Mouse (Mus musculus) adipocyte (in vitro differentiated cells): ENCODE measurements around the gene Rps8.
"Not testable (repeated sequence)": the region's sequence is repeated elsewhere in the genome, so short reads cannot be mapped to it uniquely, and the experiment has no call there.

Experiments used
- DNase-seq: peaks from one replicate; pipeline ENCODE4 v3.0.0-alpha.2; 2016; ENCODE audit warnings: low spot score

The Rps8 gene

DNA sequence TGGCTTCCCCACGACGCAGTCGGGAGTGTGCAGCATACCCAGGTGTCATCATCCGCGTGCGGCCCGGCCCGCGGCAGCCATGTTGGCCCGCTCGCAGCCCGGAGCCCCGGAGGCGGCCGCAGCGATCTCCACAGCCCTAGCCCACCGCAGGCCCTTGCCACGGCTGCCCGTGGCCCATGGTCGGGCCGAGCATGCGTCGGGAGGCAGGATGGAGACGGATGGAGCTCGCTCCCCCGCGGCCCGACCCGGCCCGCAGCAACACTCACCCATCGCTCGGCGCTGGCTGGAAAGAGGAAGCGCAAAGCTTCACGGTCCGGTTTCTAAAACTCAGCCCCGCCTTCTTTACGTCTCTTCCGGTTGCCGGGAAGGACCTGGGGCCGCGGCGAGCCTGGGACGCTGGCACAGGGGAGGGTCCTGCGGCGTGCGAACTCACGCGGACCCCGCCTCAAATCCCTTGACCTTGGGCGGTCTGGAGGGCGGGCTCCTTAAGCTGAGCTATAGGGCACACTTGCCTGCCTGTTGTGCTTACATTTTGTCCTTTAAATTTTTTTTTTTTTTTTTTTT, at the start of gene Rps8:
TSS of gene Rps8 (minus strand) at position 452 of the 564 bp plus-strand sequence.
- DNase-seq, result peak; percentile 88

DNA sequence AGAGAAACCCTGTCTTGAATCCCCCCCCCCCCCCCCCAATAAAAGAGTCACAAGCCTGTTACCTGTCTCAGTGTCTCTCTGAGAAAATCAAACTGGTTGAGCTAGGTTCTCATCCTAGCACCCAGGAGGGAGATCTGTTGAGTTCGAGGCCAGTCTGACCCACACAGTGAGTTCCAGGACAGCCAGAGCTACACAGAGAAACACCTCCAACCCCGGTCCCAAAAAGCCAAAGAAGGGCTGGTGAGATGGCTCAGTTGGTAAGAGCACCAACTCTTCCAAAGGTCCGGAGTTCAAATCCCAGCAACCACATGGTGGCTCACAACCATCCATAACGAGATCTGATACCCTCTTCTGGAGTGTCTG, 46.9 kb upstream of the Rps8 start:
- no peak for DNase-seq

DNA sequence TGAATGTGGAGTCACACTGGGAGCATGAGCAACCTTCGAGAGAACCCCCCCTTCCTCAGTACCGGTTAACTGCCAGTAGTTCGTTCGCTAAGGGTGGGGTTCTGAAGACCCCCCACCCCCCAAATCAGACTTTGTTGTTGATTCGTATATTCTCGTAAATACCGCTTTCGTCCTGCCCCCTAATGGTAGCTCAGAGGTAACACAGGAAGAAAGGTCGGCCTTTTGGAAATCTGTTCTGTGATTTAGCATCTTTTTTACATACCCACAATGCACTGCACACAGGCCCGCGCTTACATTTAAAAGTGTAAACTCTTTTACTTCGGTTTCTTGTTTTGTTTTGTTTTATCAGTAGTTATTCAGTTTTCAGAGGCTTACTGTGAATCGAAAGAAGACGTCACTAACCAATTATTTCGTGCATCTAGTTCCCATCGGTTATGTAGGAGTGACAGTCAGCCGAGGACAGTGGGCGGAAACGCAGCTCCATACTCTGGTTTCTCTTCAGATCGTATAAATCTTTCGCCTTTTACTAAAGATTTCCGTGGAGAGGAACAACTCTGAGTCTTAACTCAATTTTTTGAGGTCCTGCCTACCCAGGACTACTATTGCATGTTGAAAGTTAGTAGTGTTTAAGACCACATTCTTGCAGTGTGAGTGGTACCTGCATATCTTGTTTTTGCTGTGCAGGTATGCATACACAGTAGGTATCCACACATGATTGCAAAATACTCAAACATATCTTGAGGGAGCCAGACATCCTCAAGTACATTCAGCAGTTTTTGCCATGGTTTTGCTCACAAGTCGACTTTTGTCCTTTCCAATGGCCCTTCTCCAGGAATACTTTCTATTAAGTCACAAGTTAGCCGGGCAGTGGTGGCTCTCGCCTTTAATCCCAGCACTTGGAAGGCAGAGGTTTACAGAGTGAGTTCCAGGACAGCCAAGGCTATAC, 46.3 kb upstream of the Rps8 start:
- DNase-seq, result peak; percentile 65

DNA sequence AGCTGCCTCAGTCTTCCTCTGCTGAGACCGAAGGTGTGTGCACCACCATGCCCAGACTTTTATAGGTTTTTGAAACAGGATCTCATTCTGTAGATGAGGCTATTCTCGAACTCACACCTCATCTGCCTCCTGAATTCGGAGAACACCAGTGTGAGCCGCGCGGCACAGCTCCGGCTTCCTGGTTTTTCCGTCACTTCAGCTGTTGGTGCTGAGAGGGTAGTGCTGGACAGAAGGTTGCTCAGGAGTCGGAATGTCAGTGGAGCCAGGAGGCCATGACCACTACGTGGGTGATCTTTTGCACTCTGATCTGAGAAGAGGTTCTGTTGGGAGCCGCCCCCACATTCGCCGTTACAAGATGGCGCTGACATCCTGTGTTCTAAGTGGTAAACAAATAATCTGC, 35.8 kb upstream of the Rps8 start:
- DNase-seq, result no peak

DNA sequence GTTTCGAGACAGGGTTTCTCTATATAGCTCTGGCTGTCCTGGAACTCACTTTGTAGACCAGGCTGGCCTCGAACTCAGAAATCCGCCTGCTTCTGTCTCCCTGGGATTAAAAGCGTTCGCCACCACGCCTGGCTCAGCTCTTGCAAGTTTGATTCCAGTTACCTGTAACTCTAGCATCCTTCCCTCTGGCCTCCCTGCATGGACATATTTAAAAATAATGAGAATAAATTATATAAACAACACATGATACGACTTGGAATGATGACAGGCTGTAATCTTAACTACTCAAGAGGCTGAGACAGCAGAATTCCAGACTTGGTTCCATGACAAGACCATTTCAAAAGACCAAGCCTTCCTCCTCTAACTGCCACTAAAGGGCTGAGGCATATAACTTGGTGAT, 34.6 kb upstream of the Rps8 start:
- DNase-seq, result peak; percentile 56

DNA sequence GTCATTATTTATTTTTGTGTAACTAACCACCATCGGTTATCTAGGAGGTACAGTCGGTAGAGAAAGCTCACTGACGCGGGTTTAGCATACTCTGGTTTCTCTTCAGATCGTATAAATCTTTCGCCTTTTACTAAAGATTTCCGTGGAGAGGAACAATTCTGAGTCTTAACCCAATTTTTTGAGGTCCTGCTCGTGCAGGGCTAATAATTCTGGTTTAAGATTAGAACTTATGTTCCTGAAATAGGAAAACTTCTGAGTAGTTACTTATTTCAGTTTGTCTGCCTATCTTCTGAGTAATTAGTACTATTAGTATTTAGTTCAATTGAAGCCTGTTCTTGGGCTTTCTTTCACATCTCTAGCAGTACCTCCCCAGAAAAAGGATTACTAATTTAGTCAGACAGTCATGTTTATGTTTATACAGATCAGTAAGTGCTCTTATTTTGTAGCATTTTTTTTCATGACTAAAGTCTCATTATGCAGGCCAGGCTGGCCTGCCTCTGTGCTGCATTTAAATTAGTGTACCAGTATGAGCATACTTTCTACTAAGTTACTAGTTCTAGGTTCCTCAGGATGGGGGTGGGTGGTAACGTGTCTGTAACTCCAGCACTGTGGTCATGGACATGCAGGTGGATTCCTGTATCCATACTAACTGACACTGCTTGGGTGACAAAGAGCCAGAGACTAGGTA, 34.0 kb upstream of the Rps8 start:
- DNase-seq, result peak; percentile 74

DNA sequence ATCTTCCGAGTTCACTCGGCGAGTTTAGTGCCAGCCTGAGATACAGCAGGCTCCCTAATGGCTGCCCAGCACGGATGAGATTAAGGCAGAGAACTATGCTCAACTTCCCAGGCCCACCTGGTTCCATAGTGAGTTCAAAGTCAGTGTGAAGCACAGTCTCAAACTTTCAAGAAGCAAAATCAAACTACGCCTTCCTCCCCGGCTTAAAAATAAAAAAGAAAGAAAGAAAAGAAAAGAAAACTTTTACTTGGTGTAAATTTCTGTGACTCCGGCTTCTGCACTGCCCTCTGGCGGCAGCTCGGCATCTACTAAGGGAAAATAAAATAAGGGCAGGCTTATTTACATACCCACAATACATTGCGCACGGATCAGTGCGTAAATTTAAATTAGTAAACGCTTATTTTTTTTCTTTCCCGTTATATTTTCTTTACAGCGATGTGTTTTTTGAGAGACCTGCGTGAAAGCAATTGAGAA, 33.4 kb upstream of the Rps8 start:
- DNase-seq, result peak; percentile 90

DNA sequence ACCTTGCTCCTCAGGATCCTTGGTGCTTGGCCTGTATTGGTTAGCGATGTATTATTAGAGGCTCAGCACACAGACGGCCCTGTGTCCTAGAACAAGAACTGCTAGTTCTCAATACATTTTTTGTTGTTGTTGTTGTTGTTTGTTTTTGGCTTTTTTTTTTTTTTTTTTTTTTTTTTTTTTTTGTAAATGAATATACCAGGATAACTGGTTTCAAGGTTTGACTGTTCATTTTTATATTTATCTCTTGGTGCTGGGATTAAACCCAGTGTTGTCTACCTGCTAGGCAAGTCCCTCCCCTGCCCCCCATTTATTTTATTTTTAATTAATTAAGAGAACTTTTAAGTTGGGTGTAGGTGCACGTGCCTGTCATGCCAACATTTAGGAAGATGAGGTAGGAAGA, 32.9 kb upstream of the Rps8 start:
- no peak for DNase-seq

DNA sequence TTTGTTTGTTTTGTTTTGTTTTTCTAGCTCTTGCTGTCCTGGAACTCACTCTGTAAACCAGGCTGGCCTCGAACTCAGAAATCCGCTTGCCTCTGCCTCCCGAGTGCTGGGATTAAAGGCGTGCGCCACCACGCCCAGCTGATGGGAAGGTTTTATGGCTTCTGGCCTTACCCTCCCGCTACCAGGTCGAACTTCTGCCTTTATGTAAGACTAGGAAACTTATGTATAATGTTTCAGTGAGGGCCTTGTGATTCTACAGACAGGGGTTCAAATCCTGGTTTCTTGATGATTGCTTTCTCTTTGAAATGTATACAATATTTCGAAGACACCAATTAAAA, 26.7 kb upstream of the Rps8 start:
- not testable (repeated sequence) for DNase-seq

DNA sequence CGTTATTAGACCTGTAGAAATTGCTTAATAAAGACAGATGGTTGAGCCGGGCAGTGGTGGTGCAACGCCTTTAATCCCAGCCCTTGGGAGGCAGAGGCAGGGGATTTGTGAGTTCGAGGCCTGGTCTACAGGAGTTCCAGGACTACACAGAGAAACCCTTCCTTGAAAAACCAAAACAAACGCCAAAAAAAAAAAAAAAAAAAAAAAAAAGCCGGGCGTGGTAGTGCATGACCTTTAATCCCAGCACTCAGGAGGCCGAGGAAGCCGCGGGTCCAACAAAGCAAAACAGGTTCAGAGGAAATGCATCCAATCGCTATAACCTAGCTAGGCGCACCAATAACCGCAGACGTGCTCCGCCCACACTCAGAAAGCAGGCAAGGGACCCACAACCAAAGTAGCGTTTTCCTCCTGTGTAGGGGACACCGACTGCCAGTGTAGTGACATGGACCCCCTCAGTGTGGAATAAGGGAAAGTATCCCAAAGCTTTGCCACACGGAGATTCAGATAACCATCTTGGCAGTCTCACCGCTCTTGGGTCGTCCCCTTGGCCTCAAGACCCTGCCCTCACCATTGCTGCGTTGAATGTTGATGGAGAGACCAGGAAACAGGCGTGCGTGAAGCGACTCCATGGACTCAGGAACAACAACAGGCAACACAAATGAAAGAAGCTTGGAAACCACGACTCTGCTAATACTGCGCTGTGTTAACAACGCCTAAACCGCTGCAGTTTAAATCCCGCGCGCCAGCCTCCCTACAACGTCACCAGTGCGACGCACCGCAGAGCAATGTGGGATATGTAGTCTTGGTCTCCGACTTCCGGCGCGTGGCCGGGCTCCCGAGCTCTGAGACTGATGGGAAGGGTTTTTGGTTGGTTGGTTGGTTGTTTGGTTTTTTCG, 26.1 kb upstream of the Rps8 start, which contains the start of gene Kif2c:
TSS of gene Kif2c (minus strand) at position 777 of the 896 bp plus-strand sequence.
- DNase-seq, result peak; percentile 94

DNA sequence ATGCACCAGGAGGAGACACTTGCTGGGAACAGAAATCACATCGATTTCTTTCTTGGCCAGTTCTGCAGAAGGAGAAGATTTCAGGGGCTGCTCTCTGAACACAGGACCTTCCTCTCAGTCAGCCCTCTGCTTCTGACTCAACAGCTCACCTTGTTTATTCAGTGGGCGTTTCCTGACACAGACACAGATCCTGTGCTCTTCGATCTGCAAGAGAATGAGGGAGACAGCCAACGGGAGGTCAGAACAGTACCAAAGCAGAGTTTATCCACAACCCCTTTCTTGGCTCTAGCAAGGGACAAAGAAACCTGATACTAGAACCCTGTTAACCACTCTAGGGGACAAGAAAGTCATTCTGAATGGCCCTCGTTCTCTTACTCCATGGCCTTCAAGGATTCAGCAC, 13.9 kb upstream of the Rps8 start:
- DNase-seq, result no peak

DNA sequence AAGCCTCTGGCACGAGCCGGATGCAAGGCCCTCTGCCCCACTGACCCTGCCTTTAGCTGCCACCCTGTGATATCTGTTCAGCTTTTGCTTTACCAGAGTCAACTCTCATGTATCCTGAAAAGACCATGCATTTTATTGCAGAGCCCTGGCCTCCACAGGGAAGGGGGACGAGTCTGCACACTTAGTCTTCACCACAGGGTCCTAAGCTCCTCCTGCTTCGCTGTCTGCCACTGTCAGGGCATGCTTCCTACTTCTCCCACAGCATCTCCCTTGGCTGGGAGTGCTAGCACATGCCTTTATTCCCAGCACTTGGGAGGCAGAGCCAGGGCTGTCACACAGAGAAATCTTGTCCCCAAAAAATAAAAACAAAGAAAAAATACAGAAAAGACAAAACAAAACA, 5.1 kb upstream of the Rps8 start:
- no peak for DNase-seq

DNA sequence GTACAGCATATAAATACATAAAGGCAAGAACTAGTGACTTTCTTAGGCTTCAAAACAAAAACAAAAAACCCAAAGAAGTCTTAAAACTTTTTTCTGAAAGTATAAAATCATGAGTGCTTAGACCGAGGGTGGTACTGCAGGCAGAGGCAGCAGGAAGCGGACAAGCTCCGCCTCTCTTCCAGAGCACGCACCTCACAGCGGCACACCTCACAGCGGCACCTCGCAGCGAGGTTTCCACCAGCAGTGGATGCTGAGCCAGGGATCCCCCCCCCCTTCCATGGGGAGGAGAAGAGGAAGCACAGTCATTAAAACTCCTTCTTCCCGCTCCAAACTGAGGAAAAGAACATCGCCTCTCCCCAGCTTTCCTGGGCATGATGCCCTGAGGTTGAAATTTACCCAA, 3.6 kb upstream of the Rps8 start:
- DNase-seq, result no peak

DNA sequence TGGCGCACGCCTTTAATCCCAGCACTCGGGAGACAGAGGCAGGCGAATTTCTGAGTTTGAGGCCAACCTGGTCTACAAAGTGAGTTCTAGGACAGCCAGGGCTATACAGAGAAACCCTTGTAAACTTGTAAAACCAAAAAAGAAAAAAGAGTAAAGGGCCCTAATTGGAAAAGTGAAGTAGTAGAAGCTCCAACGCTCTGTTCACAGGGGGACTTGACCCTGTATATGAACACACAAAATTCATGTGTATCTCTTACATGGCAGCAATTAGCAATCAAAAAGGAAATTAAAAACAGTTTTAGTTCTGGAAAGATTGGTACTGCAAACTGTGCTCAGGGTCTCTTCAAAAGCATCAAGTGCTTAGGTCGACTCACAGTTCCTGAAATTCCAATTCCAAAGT, 329 bp upstream of the Rps8 start:
- no peak for DNase-seq

DNA sequence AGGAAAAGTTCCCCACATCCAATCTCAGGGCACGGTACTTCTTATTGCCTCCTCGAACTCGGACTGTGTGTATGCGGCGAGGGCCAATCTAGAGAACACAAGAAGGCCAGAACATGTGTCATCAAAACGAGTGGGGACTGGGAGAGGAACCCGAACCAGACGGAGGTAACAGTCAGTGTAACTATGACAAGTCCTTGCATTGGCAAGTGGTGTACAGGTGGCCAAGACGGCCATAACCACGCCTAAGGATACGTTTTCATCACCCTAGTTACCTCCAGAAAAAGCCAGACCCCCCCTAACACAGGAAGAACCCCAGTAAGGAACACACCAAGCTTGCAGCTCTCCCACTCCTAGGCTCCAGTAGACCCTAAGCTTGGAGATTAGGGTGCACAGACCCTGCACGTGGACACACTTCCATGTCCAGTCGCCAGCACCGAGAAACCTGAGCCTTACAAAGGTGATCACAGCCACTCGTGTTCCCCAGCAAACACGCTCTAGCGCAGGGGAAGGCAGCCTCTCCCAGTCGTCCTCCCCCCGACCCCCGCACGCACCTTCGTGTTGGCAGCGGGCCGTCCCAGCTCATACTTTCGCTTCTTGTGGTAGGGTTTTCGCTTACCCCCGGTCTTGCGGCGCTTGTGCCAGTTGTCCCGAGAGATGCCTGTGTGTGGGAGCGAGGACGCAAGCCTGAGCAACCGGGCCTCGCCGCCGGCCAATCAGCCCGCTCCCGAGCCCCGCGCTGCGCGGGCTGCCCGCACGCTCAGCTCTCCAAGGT, 837 bp downstream of the Rps8 start:
- no peak for DNase-seq

DNA sequence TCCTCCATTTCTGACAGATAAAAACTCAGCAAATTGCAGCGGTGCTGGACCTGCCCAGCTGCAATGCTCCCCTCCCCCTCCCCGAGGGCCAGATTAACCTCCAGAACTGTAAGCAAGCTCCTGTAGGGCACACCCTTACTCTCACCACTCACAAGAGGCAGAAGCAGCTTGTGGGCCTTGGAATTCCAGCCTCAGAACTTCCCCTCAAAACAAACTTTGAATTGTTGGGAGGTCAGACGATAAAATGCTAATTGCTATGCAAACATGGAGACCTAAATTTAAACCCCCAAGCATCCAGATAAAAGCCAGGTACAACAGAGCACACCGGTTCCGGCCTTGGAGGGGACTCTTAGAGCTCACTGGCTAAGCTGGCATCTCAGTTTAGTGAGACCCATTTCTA, 3.3 kb downstream of the Rps8 start:
- DNase-seq, result no peak

DNA sequence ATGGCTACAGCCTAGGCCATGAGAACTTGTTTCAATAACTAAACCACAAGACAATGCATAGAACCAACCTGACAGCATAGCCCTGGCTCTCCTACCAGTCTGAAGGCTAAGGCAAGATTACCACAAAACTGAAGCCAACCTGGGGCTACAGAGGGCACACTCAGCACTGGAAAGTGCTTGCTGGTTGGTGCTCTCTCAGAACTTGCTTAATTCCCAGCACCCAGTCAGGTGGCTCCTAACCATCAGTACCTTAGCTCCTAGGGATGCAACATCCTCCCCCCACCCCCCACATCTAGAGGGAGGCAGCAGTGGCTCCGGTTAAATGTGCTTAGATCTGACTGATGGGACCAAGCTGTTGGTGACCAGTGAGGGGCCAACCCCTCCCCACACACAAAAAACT, 4.6 kb downstream of the Rps8 start:
- DNase-seq, result no peak

DNA sequence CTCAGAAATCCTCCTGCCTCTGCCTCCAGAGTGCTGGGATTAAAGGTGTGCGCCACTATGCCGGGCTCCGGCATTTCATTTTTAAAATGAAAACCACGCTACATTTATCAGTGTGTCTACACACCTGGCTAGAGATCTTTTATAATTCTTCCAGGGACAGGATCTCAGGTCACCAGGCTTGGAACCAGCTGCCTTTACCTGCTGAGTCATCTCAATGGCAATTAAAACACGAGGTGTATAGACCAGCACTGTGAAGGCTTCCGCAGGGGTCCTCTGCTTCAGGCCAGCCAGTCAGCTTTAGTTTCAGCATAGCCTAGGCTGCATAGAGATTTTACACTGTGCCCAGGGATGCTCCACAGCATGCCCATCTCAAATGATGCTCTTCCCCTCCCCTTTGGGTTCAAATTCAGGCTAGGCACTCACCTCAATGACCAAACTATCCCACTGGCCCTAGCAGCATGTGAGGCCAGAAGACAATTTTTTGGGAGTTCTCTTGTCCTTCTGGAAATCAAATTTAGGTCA, 5.8 kb downstream of the Rps8 start:
- DNase-seq, result no peak

DNA sequence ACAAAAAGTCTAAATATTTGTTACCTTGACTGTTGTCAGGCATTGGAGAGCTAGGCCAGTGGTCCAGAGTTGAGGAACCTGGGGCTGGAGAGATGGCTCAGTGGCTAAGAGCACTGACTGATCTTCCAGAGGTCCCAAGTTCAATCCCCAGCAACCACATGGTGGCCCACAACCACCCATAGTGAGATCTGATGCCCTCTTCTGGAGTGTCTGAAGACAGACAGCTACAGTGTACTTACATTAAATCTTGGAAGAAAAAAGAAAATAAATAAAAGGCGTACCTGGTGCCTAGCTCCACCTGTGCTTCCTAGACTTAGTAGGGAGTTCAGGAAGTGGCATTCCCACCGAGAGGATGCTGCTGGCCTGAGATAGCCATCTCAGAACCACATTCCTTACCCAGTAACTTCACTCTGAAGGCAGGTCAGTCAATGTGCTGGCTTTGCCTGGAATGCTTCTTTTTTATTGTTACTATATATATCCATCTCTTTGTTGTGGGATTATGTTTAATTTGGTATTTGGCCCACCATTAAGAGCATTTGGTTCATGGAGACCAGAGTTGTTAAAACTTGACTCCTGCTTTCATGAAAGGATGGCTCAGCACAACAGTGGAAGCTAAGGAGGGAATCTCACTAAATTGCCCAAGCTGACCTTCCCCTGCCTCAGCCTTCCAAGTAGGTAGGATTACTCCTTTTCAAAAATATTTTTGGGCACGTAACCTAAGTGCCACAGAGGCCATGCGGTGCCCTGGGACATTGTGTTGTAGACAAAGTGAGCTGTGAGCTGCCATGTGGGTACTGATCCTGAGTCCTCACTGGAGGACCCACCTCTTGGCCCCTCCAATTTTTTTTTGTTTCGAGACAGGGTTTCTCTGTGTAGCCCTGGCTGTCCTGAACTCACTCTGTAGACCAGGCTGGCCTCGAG, 6.5 kb downstream of the Rps8 start:
- DNase-seq, result no peak

DNA sequence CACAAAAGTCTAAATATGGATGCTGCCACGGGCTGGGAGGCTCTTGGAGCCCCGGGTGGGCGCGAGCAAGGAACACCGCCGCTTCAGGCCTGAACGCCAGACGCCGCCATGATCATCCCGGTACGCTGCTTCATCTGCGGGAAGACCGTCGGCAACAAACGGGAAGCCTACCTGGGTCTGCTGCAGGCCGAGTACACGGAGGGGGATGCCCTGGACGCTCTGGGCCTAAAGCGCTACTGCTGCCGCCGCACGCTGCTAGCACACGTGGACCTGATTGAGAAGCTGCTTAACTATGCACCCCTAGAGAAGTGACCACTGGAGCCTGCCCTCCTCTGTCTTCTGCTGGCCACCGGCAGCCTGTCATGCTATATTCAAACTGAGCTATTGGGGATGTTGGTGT, 7.2 kb downstream of the Rps8 start:
- DNase-seq, result no peak
